Mouse (Mus musculus): ENCODE data around the gene Zfyve27. TPM values are rescaled to one million over a fixed set of nuclear protein-coding genes. Genes with fewer than 3 reads are reported as not detected.

Gene Zfyve27
- polyA plus RNA-seq, 1 experiment from 2014 or later, result 27.7 TPM

- WGBS, result 88% methylated on average over 14 of the region's 14 CpGs
Observed at GRCm38 (mm10) chr19:42179356-42179755, 15.6 kb downstream of the Zfyve27 start.

GRCm38 (mm10) chr19:42182673-42183072 is 18.9 kb downstream of the Zfyve27 start:
- Histone ChIP-seq H3K4me2 (no peak overlapping the region), H3K4me3 (no peak overlapping the region), H3K9ac (no peak overlapping the region), H3K36me3 (peaks cover 70% of the 10 kb centered on the region), H3K9me3 (replicated peaks) (no peaks in the 10 kb centered on the region), H3K27ac (ENCODE audit: poor library complexity, severe bottlenecking) (no peak overlapping the region), H3K4me1 (replicated peaks) (no peaks in the 10 kb centered on the region), H3K27me3 (replicated peaks) (no peaks in the 10 kb centered on the region)
- WGBS, result 57% methylated on average over 6 of the region's 6 CpGs
- no peak for ATAC-seq (ENCODE audit: insufficient number of reproducible peaks, low FRiP score)

More at GRCm38 (mm10) chr19:42179356-42179755, 15.6 kb downstream of the Zfyve27 start:
- Histone ChIP-seq H3K9me3 (replicated peaks) (no peaks in the 10 kb centered on the region), H3K4me3 (no peak overlapping the region), H3K27me3 (replicated peaks) (no peaks in the 10 kb centered on the region), H3K9ac (no peak overlapping the region), H3K4me1 (replicated peaks) (peaks cover 4% of the 10 kb centered on the region), H3K36me3 (peaks cover 49% of the 10 kb centered on the region), H3K27ac (ENCODE audit: poor library complexity, severe bottlenecking) (no peak overlapping the region), H3K4me2 (no peak overlapping the region)
- ATAC-seq (ENCODE audit: insufficient number of reproducible peaks, low FRiP score), result no peak

GRCm38 (mm10) chr19:42189735-42190134 is 26.0 kb downstream of the Zfyve27 start:
- Histone ChIP-seq H3K27ac (ENCODE audit: poor library complexity, severe bottlenecking) (no peak overlapping the region), H3K9ac (no peak overlapping the region), H3K27me3 (replicated peaks) (no peaks in the 10 kb centered on the region), H3K36me3 (peaks cover 39% of the 10 kb centered on the region), H3K4me1 (replicated peaks) (0 out of 2 replicates have a peak, but pooled peaks cover 4% of the 10 kb centered on the region), H3K4me2 (no peak overlapping the region), H3K4me3 (no peak overlapping the region), H3K9me3 (replicated peaks) (no peaks in the 10 kb centered on the region)
- 72% methylated on average over 4 of the region's 4 CpGs for WGBS
- ATAC-seq (ENCODE audit: insufficient number of reproducible peaks, low FRiP score), result no peak

- no peak for ATAC-seq (ENCODE audit: insufficient number of reproducible peaks, low FRiP score)
- H3K9me3 ChIP-seq (replicated peaks), result no peaks in the 10 kb centered on the region
- no peak overlapping the region for H3K9ac ChIP-seq
- H3K4me2 ChIP-seq, result no peak overlapping the region
- 19% methylated on average over 5 of the region's 5 CpGs for WGBS
- no peak overlapping the region for H3K4me3 ChIP-seq
- H3K27ac ChIP-seq (ENCODE audit: poor library complexity, severe bottlenecking), result no peak overlapping the region
- H3K27me3 ChIP-seq (replicated peaks), result no peaks in the 10 kb centered on the region
- peaks cover 32% of the 10 kb centered on the region for H3K36me3 ChIP-seq
- H3K4me1 ChIP-seq (replicated peaks), result 0 out of 2 replicates have a peak, but pooled peaks cover 4% of the 10 kb centered on the region
Observed at GRCm38 (mm10) chr19:42190494-42190893, 26.7 kb downstream of the Zfyve27 start.

- H3K9ac ChIP-seq, result no peak overlapping the region
- H3K4me1 ChIP-seq (replicated peaks), result 0 out of 2 replicates have a peak, but pooled peaks cover 4% of the 10 kb centered on the region
- H3K36me3 ChIP-seq, result peaks cover 21% of the 10 kb centered on the region
- H3K4me2 ChIP-seq, result no peak overlapping the region
- WGBS, result 53% methylated on average over 2 of the region's 2 CpGs
- H3K27me3 ChIP-seq (replicated peaks), result peaks cover 16% of the 10 kb centered on the region
- no peak for ATAC-seq (ENCODE audit: insufficient number of reproducible peaks, low FRiP score)
- H3K27ac ChIP-seq (ENCODE audit: poor library complexity, severe bottlenecking), result no peak overlapping the region
- no peak overlapping the region for H3K4me3 ChIP-seq
- no peaks in the 10 kb centered on the region for H3K9me3 ChIP-seq (replicated peaks)
Observed at GRCm38 (mm10) chr19:42193311-42193710, 29.6 kb downstream of the Zfyve27 start.

- WGBS, result 70% methylated on average over 4 of the region's 4 CpGs
- Histone ChIP-seq H3K9ac (no peak overlapping the region), H3K36me3 (peaks cover 7% of the 10 kb centered on the region), H3K4me1 (replicated peaks) (peaks cover 7% of the 10 kb centered on the region), H3K27me3 (replicated peaks) (peaks cover 47% of the 10 kb centered on the region), H3K9me3 (replicated peaks) (no peaks in the 10 kb centered on the region), H3K4me2 (no peak overlapping the region), H3K27ac (ENCODE audit: poor library complexity, severe bottlenecking) (no peak overlapping the region), H3K4me3 (no peak overlapping the region)
- ATAC-seq (ENCODE audit: insufficient number of reproducible peaks, low FRiP score), result no peak
Observed at GRCm38 (mm10) chr19:42196378-42196777, 32.6 kb downstream of the Zfyve27 start.

- Histone ChIP-seq H3K4me2 (no peak overlapping the region), H3K9me3 (replicated peaks) (no peaks in the 10 kb centered on the region), H3K9ac (no peak overlapping the region), H3K27ac (ENCODE audit: poor library complexity, severe bottlenecking) (no peak overlapping the region), H3K4me3 (no peak overlapping the region), H3K36me3 (peaks cover under 1% of the 10 kb centered on the region; the same call in 1 of the 2 replicates), H3K4me1 (replicated peaks) (peaks cover 14% of the 10 kb centered on the region), H3K27me3 (replicated peaks) (peaks cover 54% of the 10 kb centered on the region)
- no peak for ATAC-seq (ENCODE audit: insufficient number of reproducible peaks, low FRiP score)
- 81% methylated on average over 4 of the region's 4 CpGs for WGBS
Observed at GRCm38 (mm10) chr19:42197066-42197465, 33.3 kb downstream of the Zfyve27 start.

- no peak for ATAC-seq (ENCODE audit: insufficient number of reproducible peaks, low FRiP score)
- H3K27ac ChIP-seq (ENCODE audit: poor library complexity, severe bottlenecking), result no peak overlapping the region
- no peak overlapping the region for H3K9ac ChIP-seq
- H3K9me3 ChIP-seq (replicated peaks), result no peaks in the 10 kb centered on the region
- WGBS, result 47% methylated on average over 11 of the region's 11 CpGs
- H3K4me1 ChIP-seq (replicated peaks), result peaks cover 19% of the 10 kb centered on the region
- H3K36me3 ChIP-seq, result no peaks in the 10 kb centered on the region
- H3K4me2 ChIP-seq, result no peak overlapping the region
- H3K4me3 ChIP-seq, result no peak overlapping the region
- H3K27me3 ChIP-seq (replicated peaks), result peaks cover 64% of the 10 kb centered on the region
Observed at GRCm38 (mm10) chr19:42198026-42198425, 34.3 kb downstream of the Zfyve27 start.

GRCm38 (mm10) chr19:42201696-42202381 is 38.1 kb downstream of the Zfyve27 start, which contains the start of gene Sfrp5:
Sfrp5 (minus strand) TSS chr19:42202252.
- ATAC-seq (ENCODE audit: insufficient number of reproducible peaks, low FRiP score), result peak; percentile 49; the same call in 1 of the 2 replicates
- no peaks in the 10 kb centered on the region for H3K9me3 ChIP-seq (replicated peaks)
- peak within 1 kb of the TSS; percentile 21; the same call in 1 of the 2 replicates for H3K9ac ChIP-seq
- H3K4me1 ChIP-seq (replicated peaks), result peaks cover 15% of the 10 kb centered on the region
- no peaks in the 10 kb centered on the region for H3K36me3 ChIP-seq
- WGBS, result under 1% methylated on average over 60 of the region's 60 CpGs
- H3K4me3 ChIP-seq, result peak within 1 kb of the TSS; percentile 39
- H3K4me2 ChIP-seq, result peak within 1 kb of the TSS; percentile 70
- H3K27ac ChIP-seq (ENCODE audit: poor library complexity, severe bottlenecking), result no peak within 1 kb of the TSS
- H3K27me3 ChIP-seq (replicated peaks), result peaks cover 85% of the 10 kb centered on the region

- peaks cover 15% of the 10 kb centered on the region for H3K4me1 ChIP-seq (replicated peaks)
- H3K36me3 ChIP-seq, result no peaks in the 10 kb centered on the region
- peaks cover 85% of the 10 kb centered on the region for H3K27me3 ChIP-seq (replicated peaks)
- H3K27ac ChIP-seq (ENCODE audit: poor library complexity, severe bottlenecking), result no peak overlapping the region
- H3K4me3 ChIP-seq, result peak overlapping the region; percentile 39
- no peak overlapping the region for H3K9ac ChIP-seq
- H3K9me3 ChIP-seq (replicated peaks), result no peaks in the 10 kb centered on the region
- 27% methylated on average over 8 of the region's 8 CpGs for WGBS
- ATAC-seq (ENCODE audit: insufficient number of reproducible peaks, low FRiP score), result no peak
- H3K4me2 ChIP-seq, result peak overlapping the region; percentile 70
Observed at GRCm38 (mm10) chr19:42202467-42202866, 38.7 kb downstream of the Zfyve27 start.

- H3K9ac ChIP-seq, result no peak overlapping the region
- WGBS, result 68% methylated on average over 4 of the region's 4 CpGs
- no peaks in the 10 kb centered on the region for H3K36me3 ChIP-seq
- H3K4me2 ChIP-seq, result no peak overlapping the region
- H3K4me1 ChIP-seq (replicated peaks), result peaks cover 15% of the 10 kb centered on the region
- H3K9me3 ChIP-seq (replicated peaks), result no peaks in the 10 kb centered on the region
- H3K27me3 ChIP-seq (replicated peaks), result peaks cover 76% of the 10 kb centered on the region
- ATAC-seq (ENCODE audit: insufficient number of reproducible peaks, low FRiP score), result 0 out of 2 replicates have a peak, but pooled peaks have one; percentile 23
- H3K4me3 ChIP-seq, result no peak overlapping the region
- H3K27ac ChIP-seq (ENCODE audit: poor library complexity, severe bottlenecking), result no peak overlapping the region
Observed at GRCm38 (mm10) chr19:42204306-42204705, 40.6 kb downstream of the Zfyve27 start.
